Mouse (Mus musculus): Measurements from ENCODE around the gene E2f7. TPM values are rescaled to one million over a fixed set of nuclear protein-coding genes. Genes with fewer than 3 reads are reported as not detected.

The E2f7 gene
- polyA plus RNA-seq, 1 experiment from 2014 or later = 29.5 TPM

DNA sequence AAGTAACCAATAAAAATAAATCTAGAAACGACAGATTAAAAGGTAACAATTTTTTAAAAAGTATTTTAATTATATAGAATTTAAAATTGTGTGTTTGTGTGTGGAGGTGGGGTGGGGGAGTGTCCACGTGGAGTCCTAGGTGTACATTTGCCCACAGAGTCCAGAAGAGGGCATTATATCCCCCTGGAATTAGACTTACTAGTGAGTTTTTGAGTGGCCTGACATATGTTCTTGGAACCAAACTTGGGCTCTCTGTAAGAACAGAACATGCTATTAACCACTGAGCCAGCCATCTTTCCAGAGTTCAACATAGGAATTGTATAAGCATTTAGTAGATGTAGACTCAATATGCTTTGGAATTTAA is 66.6 kb downstream of the E2f7 start:
- no peaks in the 10 kb centered on the region for H3K9me3 ChIP-seq (replicated peaks)
- H3K4me1 ChIP-seq = no peaks in the 10 kb centered on the region
- ATAC-seq (replicated peaks; ENCODE audit: low FRiP score) = peak; percentile 74; the same call in 1 of the 2 replicates
- WGBS = 53% methylated on average over 2 of the region's 2 CpGs
- no peak overlapping the region for H3K9ac ChIP-seq
- no peaks in the 10 kb centered on the region for H3K27me3 ChIP-seq
- H3K36me3 ChIP-seq = no peaks in the 10 kb centered on the region
- no peak overlapping the region for H3K4me3 ChIP-seq (replicated peaks)
- H3K27ac ChIP-seq = no peak overlapping the region
- no peak overlapping the region for H3K4me2 ChIP-seq

- Histone ChIP-seq H3K4me2 (no peak overlapping the region), H3K9ac (no peak overlapping the region), H3K27me3 (no peaks in the 10 kb centered on the region), H3K27ac (no peak overlapping the region), H3K36me3 (no peaks in the 10 kb centered on the region), H3K4me1 (no peaks in the 10 kb centered on the region), H3K9me3 (replicated peaks) (no peaks in the 10 kb centered on the region), H3K4me3 (replicated peaks) (no peak overlapping the region)
- 81% methylated on average over 11 of the region's 11 CpGs for WGBS
- no peak for ATAC-seq (replicated peaks; ENCODE audit: low FRiP score)
Measured at GRCm38 (mm10) chr10:110821139-110821538, 75.9 kb downstream of the E2f7 start.

DNA sequence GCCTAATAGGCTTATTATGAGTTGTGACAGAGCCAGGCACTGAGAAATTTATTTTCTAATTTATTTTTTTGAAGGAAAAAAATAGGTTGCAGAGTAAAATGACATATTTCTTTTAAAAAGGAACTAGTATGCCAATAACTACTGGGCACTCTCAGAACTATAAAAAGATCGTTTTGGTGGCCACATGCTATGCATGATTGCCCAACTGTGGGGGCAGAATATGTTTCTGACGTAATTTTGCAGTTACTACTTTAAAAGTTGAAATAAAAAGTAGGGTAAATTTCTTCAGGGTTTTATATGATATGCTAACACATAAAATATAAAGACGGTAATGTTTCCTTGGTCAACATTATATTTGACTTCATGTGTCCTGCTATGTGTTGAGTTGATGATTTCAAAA is 76.5 kb downstream of the E2f7 start:
- no peak for ATAC-seq (replicated peaks; ENCODE audit: low FRiP score)
- H3K4me2 ChIP-seq = no peak overlapping the region
- WGBS = 70% methylated on average over 3 of the region's 3 CpGs

GRCm38 (mm10) chr10:110832336-110832735 is 87.1 kb downstream of the E2f7 start:
- no peak overlapping the region for H3K4me3 ChIP-seq (replicated peaks)
- WGBS = 36% methylated on average over 6 of the region's 6 CpGs
- H3K9ac ChIP-seq = no peak overlapping the region
- H3K27me3 ChIP-seq = no peaks in the 10 kb centered on the region
- H3K36me3 ChIP-seq = no peaks in the 10 kb centered on the region
- H3K9me3 ChIP-seq (replicated peaks) = no peaks in the 10 kb centered on the region
- H3K4me2 ChIP-seq = no peak overlapping the region
- H3K4me1 ChIP-seq = 0 out of 2 replicates have a peak, but pooled peaks cover 3% of the 10 kb centered on the region
- ATAC-seq (replicated peaks; ENCODE audit: low FRiP score) = no peak
- no peak overlapping the region for H3K27ac ChIP-seq

More for the DNA sequence above, 76.5 kb downstream of the E2f7 start:
- Histone ChIP-seq H3K36me3 (no peaks in the 10 kb centered on the region), H3K9ac (no peak overlapping the region), H3K27me3 (no peaks in the 10 kb centered on the region), H3K4me1 (no peaks in the 10 kb centered on the region), H3K27ac (no peak overlapping the region), H3K9me3 (replicated peaks) (no peaks in the 10 kb centered on the region), H3K4me3 (replicated peaks) (no peak overlapping the region)

GRCm38 (mm10) chr10:110835115-110835806 is 90.0 kb downstream of the E2f7 start:
- 74% methylated on average over 6 of the region's 6 CpGs for WGBS
- Histone ChIP-seq H3K4me1 (0 out of 2 replicates have a peak, but pooled peaks cover 3% of the 10 kb centered on the region), H3K9me3 (replicated peaks) (no peaks in the 10 kb centered on the region), H3K36me3 (no peaks in the 10 kb centered on the region), H3K4me2 (no peak overlapping the region), H3K27ac (no peak overlapping the region), H3K4me3 (replicated peaks) (no peak overlapping the region), H3K27me3 (no peaks in the 10 kb centered on the region), H3K9ac (no peak overlapping the region)
- no peak for ATAC-seq (replicated peaks; ENCODE audit: low FRiP score)

Other genes starting within 250 kb of the E2f7 start
- 189 and 196 TPM in 2 replicates for gene Csrp2, start 174.3 kb downstream of the E2f7 start, polyA plus RNA-seq (2015; fragmentation: Nextera tagmentation; extraction: Ambion mirVana)